Mouse (Mus musculus) ES-E14 (cell line): Measurements from ENCODE around the gene Frs2. TPM values are rescaled to one million over a fixed set of nuclear protein-coding genes. Genes with fewer than 3 reads are reported as not detected.

ENCODE experiments used
- DNase-seq: peaks from one replicate; pipeline ENCODE4 v3.0.0-alpha.2; 2013; ENCODE audit warnings: low read depth, low spot score
- H3K27ac ChIP-seq: 2 replicates; pipeline ENCODE4 v1.5.1; 2012; ENCODE audit warnings: low read depth, mild to moderate bottlenecking, low read length, moderate library complexity, mixed read lengths; ENCODE audit not compliant: poor library complexity, insufficient read depth, severe bottlenecking
- H3K36me3 ChIP-seq: 2 replicates; pipeline ENCODE4 v1.6.1; 2012; ENCODE audit warnings: mild to moderate bottlenecking, low read length, moderate library complexity, mixed read lengths; ENCODE audit not compliant: control insufficient read depth, poor library complexity, insufficient read depth, severe bottlenecking
- H3K4me1 ChIP-seq, 2 experiments: fragments of 150-350 bp in 1 of 2; sonication (generic) in 1 of 2; 2 replicates each; pipeline ENCODE4 v1.6.1; 2012; ENCODE audit warnings: low read length in 2 of 2, mild to moderate bottlenecking in 1 of 2, mixed read lengths in 1 of 2; ENCODE audit not compliant: control insufficient read depth in 2 of 2, insufficient read depth in 2 of 2, poor library complexity in 1 of 2
- H3K4me3 ChIP-seq, 2 experiments: fragments of 150-350 bp in 1 of 2; sonication (generic) in 1 of 2; 2 replicates each; pipeline ENCODE4 v1.5.1; 2012; ENCODE audit warnings: low read length in 2 of 2, low read depth in 1 of 2, mild to moderate bottlenecking in 1 of 2, mixed read lengths in 1 of 2; ENCODE audit not compliant: insufficient read depth in 1 of 2, poor library complexity in 1 of 2, severe bottlenecking in 1 of 2
- H3K9ac ChIP-seq: 2 replicates; pipeline ENCODE4 v1.6.1; 2012; ENCODE audit warnings: low read depth, mild to moderate bottlenecking, low read length, mixed read lengths; ENCODE audit not compliant: poor library complexity, insufficient read depth, severe bottlenecking
- H3K9me3 ChIP-seq: fragments of 150-350 bp; sonication (generic); 2 replicates; pipeline ENCODE4 v1.6.1; 2012; ENCODE audit warnings: low read depth, mild to moderate bottlenecking, low read length; ENCODE audit not compliant: control insufficient read depth, insufficient read depth
- CHD2 ChIP-seq: IDR thresholded peaks from 2 replicates; pipeline ENCODE4 v1.6.1; 2014; ENCODE audit warnings: mild to moderate bottlenecking, low read depth, low read length, inconsistent platforms
- HCFC1 ChIP-seq: IDR thresholded peaks from 2 replicates; pipeline ENCODE4 v1.6.1; 2012; ENCODE audit warnings: low read length, inconsistent platforms, borderline replicate concordance; ENCODE audit not compliant: insufficient read depth
- MAFK ChIP-seq: IDR thresholded peaks from 2 replicates; pipeline ENCODE4 v1.6.1; 2014; ENCODE audit warnings: mild to moderate bottlenecking, low read depth, low read length, inconsistent platforms; ENCODE audit not compliant: insufficient read depth
- ZC3H11A ChIP-seq: IDR thresholded peaks from 2 replicates; pipeline ENCODE4 v1.6.1; 2012; ENCODE audit warnings: low read depth, mild to moderate bottlenecking, inconsistent platforms, low read length, borderline replicate concordance
- ZNF384 ChIP-seq: IDR thresholded peaks from 2 replicates; pipeline ENCODE4 v1.6.1; 2012; ENCODE audit warnings: low read depth, low read length, inconsistent platforms
- in situ Hi-C, 2 experiments: fragments of 600-800 bp; cut with MboI; formaldehyde crosslinking; loops; one replicate each; pipeline ENCODE4 v1.15.1; 2025; ENCODE audit warnings: low sequenced_read_pairs in 2 of 2, inconsistent platforms in 1 of 2; ENCODE audit not compliant: unreplicated experiment in 2 of 2
- total RNA-seq: library from RNA; depleted of rRNA; stranded (reverse); fragments of 300-350 nt; gene quantifications from 2 replicates; pipeline ENCODE4 v1.2.3, GENCODE M21; 2012; rRNA removed

The Frs2 gene
- total RNA-seq, result 11.7 and 17.3 TPM in 2 replicates

DNA sequence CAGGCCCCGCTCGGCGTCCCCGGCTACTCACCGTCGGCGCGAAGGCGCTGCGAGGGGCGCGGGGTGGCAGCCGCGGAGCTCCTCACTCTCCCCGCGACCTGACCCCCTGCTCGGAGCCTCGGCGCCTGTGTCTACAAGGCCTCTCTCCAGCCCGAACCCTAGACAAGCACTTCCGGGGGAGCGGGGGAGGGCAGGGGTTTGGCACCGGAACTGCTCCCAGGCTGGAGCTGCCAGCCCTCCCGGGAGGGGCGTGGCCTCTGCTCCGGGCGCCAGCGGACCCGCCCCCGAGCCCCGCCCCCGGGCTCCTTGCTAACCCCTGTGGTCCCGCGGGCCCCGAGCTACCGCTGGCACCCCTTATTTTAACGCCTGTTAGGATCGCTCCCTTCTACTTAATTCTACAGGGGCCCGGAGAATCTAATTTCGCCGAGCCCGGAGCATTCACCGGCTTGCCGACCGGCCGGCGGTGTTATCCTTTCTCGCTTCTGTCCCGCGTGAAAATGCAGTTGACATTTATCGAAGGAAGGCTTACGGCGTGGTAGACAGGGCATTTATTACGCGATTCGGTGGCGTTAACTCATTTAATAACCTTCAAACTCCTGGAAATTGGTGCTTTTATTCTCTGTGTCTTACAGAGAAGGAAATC lies at the start of gene Frs2:
Gene Frs2, minus strand, starts transcription at position 174 of the 643 bp plus-strand sequence.
- in situ Hi-C loops, result no loop called here
- H3K9me3 ChIP-seq, result no peaks in the 10 kb centered on the region
- TF ChIP-seq CHD2 (0 out of 2 replicates have a peak, but pooled peaks have one; percentile 21), HCFC1 (peak; percentile 66; the same call in 1 of the 2 replicates), ZNF384 (no peak)
- H3K27ac ChIP-seq, result peak within 1 kb of the TSS; percentile 59; the same call in 1 of the 2 replicates
- no peaks in the 10 kb centered on the region for H3K36me3 ChIP-seq
- peak; percentile 90 for DNase-seq
- H3K9ac ChIP-seq, result peak within 1 kb of the TSS; percentile 90
- H3K4me3 ChIP-seq, result peak within 1 kb of the TSS; percentile 92
- H3K4me1 ChIP-seq, result peaks cover 5% of the 10 kb centered on the region in 2 experiments; a peak in 2 of 4 replicates

DNA sequence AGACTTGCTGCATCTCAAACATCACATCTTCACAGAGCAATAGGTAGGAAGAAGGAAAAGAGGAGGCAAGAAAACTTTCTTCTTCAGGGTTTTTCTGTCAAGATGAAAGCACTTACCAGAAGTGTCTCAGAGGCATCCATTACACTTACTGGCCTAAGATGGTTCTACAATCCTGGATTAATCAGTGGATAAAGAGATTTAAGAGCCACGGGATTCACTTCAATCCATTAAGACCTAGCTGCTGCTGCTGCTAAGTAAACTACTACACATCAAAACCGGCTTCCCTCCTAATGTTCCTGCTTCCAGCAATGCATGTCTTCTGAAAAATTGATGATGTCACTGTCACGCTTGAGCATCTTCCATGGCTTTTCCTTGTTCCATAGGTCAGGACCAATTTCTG lies 48.4 kb upstream of the Frs2 start:
- Histone ChIP-seq H3K9me3 (no peaks in the 10 kb centered on the region), H3K9ac (no peak overlapping the region), H3K27ac (no peak overlapping the region), H3K36me3 (no peaks in the 10 kb centered on the region), H3K4me3 (no peak overlapping the region), H3K4me1 (peaks cover 0 to 3% of the 10 kb centered on the region in 2 experiments; a peak in 1 of 4 replicates)
- no peak for DNase-seq
- in situ Hi-C loops, result no loop called here
- no peak for TF ChIP-seq ZNF384
- no peak for TF ChIP-seq MAFK
- no peak for TF ChIP-seq ZC3H11A
- no peak for TF ChIP-seq HCFC1
- TF ChIP-seq CHD2, result no peak

DNA sequence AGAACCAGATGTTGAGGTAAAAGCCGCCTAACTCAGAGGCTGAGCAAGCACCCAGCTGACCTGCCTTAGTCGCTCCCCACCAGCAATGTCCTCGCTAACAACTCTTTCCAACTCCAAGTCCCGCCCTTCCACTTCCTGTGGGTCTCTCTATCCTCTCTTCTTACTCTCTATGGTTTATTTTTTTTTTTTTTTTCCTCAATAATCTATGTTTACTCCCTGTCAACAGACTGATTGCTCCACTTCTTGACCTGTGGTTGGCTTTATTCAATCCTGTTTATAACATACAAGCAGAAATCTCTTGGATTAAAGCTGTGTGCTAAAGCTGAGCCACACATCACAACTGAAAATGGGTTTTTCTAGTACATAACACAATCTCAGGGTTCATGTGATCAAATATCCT lies 47.4 kb upstream of the Frs2 start:
- DNase-seq, result no peak
- H3K4me1 ChIP-seq, result peaks cover 0 to 3% of the 10 kb centered on the region in 2 experiments; a peak in 1 of 4 replicates
- in situ Hi-C loops, result no loop called here
- no peak overlapping the region for H3K9ac ChIP-seq
- H3K36me3 ChIP-seq, result no peaks in the 10 kb centered on the region
- H3K4me3 ChIP-seq, result peak overlapping the region in 1 of 2 experiments; percentile 59; a peak in 2 of 4 replicates
- H3K9me3 ChIP-seq, result no peaks in the 10 kb centered on the region
- peak; percentile 92 for TF ChIP-seq ZNF384
- TF ChIP-seq ZC3H11A, result no peak
- no peak overlapping the region for H3K27ac ChIP-seq

DNA sequence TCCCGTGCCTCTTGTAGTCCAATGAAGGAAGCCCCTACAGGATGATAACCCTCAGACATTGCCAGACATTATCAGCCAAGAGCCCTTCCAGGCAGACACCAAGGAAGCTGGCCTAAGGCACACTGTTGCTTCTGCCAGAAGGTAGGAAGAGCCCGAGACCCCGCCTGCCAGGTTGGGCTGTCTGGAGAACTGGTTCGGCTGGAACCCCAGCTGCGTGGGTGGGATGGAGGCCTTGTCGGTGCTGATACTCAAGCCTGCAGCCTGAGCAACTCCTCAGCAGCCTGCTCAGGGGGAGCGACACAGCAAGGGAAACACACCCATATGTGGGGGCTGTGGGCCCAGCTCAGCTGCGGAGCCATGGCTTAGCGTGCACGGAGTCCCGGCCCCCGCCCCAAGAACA lies 46.7 kb upstream of the Frs2 start:
- Histone ChIP-seq H3K9ac (0 out of 2 replicates have a peak overlapping the region, but pooled peaks have one; percentile 0), H3K36me3 (no peaks in the 10 kb centered on the region), H3K9me3 (no peaks in the 10 kb centered on the region), H3K27ac (no peak overlapping the region), H3K4me3 (peak overlapping the region; percentile 20 to 59; a peak in 3 of 4 replicates), H3K4me1 (peaks cover 0 to 3% of the 10 kb centered on the region in 2 experiments; a peak in 1 of 4 replicates)
- DNase-seq, result no peak
- TF ChIP-seq HCFC1 (no peak), CHD2 (no peak), ZNF384 (no peak), ZC3H11A (no peak)
- in situ Hi-C loops, result no loop called here

DNA sequence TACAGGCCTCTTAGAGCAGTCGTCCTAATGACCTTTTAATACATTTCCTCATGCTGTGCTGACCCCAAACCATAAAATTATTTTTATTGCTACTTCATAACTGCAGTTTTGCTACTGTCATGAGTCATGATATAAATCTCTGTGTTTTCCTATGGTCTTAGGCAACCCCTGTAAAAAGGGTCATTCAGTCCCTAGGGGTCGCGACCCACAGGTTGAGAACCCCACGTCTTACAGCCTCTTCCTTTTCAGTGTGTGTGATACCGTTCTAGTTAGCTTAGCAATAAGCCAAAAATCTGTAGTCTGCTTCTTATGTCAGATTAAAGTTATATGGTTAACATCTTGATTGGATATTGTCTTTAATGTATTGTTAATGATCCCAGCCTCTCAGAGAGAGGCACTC lies 45.0 kb upstream of the Frs2 start:
- Histone ChIP-seq H3K9me3 (no peaks in the 10 kb centered on the region), H3K4me3 (no peak overlapping the region), H3K36me3 (no peaks in the 10 kb centered on the region), H3K4me1 (peaks cover 0 to 3% of the 10 kb centered on the region in 2 experiments; a peak in 1 of 4 replicates), H3K9ac (no peak overlapping the region), H3K27ac (no peak overlapping the region)
- no peak for DNase-seq
- in situ Hi-C loops, result no loop called here
- TF ChIP-seq MAFK, result no peak
- TF ChIP-seq CHD2, result peak; percentile 95
